Mouse (Mus musculus): ENCODE data around the gene AL607142.1.

AL607142.1 gene

DNA sequence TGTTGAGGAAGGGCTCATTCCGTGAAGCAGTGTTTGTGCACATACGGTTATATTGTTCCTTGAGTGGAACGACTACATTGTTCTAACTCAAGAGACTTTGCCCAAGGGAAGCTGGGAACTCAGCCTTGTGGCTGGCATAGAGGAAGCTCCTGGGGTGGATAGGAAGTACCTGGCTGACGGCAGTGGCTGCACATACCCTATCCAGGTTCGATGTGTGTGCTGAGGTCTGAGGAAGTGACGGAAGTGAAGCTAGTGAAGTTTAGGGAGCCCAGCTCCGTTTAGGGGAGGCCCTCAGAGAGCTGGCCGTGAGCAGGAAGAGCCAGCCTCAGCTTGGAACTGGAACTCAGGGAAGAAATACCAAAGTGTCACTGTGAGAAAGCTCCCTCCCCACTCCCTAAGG, 43.0 kb downstream of the AL607142.1 start:
- DNase-seq = no peak

DNA sequence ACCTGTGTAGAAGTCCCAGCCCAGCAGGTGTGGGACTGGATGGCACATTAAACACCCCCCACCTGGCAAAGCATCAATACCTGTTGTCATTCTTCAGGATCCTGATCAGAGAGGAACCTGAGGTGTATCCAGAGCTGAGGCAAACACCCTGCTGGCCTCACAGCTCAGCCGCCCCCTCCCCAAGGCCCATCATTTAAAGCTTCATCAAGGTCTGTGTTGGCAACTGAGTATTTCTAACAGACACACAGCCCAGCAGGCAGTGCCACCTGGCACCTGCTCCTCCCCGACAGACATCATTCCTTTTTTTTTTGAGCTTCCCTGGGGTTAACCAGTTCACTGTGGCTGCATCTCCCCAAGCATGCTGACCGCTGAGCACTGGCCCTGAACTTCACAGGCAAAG, 50.7 kb downstream of the AL607142.1 start:
- DNase-seq = no peak

DNA sequence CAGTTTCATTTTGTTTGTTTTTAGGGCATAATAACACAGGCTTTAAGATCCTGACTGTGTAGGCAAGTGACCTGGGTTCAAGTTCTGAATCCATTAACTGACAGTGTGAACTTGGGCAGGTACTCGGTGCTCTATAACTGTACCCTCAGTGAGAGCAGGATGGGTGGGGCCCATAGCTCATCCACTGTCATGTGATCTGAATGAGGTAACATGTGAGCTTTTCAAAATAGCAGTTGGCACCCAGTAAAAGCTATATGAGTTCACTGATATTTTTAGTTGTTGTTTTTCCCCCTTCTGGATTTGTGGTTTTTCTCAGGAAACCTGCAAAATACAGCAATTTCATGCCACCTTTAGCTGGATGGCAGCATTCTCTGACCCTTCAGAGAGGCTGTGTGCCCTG, 51.5 kb downstream of the AL607142.1 start:
- no peak for DNase-seq

DNA sequence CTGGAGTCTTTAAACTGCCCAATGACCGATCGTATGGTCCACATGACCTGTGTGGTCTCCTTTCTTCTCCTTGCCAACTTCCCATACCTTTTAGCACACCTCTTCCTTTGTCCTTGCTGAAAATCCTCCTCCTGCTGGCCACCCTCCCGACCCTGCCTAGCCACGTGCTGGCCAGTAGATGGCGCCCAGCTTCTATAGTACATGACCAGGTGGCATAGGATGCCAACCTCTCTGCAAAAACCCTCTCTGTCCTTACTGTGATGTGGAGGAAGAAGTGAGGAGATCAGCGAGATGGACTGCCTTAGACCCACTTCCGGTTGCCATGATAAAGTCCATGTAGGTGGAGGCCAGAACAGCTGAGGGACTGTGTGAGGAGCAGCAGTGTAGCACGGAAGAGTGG, 55.5 kb downstream of the AL607142.1 start:
- no peak for DNase-seq

GRCm38 (mm10) chr4:120124656-120125055, 59.9 kb downstream of the AL607142.1 start:
- no peak for DNase-seq

- DNase-seq = no peak
These were observed 61.3 kb downstream of the AL607142.1 start for GRCm38 (mm10) chr4:120126047-120126446.

DNA sequence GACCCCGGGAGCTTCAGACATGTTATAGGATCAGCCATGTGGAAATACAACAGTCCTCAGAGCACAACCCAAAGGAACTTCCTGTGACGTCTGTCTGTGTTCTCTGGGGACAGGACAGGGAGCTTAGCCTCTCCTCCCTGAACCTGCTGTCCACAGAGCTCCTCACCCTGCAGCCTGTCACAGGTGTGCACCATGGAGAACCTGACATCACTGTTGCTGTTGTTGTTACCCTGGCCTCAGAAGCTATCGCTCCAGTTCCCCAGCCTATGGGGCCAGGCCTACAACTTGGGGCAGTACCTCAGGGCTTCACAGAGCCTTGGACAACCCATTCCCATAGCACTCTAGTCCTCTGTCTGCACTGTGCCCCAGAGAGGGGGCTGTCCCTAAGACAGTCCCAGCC, 62.5 kb downstream of the AL607142.1 start:
- no peak for DNase-seq

DNA sequence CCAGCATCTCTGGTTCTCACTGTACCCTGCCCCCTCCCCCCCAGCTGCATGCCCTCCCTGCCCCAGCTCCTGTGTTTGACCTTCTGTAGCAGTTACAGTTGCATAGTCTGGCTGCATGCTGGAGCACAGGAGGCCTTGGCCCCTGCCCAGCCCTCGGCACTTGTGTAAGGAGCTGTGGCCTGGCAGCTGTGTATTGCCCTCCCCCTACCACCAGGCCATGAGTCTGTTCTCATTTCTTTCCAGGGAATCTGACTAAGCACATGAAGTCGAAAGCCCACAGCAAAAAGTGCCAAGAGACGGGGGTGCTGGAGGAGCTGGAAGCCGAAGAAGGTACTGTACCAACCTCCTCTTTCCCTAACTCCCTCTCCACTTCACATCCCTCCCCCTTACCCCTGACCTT, 63.2 kb downstream of the AL607142.1 start:
- DNase-seq = no peak

DNA sequence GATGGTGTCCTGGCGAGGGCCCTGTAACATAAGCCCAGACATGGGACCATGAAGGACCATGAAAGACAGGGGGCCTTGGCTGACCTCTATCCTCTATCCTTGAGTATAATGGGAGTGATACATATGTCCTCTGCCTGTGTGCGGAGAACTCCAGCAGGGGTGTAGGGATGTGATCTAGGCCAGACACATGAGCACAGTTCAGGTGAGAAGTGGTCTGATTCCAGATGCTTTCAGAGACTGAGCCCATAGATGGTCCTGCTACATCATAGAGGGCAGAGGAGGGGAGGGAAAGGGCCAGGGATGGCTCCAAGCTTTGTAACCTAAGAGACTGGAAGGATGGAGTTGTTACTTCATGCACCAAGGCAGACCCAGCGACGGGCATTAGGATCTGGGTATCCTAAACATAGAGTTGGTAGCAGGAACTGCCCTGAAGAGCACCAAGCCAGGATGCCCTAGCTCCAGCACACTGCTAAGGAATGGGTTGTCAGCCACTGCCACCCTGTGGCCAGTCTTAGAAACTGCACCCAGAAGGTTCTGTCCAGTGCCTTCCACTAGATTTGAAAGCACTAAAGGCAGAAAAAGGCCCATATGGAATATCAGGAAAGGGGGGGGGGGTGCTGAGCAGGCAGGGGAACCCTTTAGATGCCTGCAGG, 64.6 kb downstream of the AL607142.1 start:
- peak; percentile 47 for DNase-seq

DNA sequence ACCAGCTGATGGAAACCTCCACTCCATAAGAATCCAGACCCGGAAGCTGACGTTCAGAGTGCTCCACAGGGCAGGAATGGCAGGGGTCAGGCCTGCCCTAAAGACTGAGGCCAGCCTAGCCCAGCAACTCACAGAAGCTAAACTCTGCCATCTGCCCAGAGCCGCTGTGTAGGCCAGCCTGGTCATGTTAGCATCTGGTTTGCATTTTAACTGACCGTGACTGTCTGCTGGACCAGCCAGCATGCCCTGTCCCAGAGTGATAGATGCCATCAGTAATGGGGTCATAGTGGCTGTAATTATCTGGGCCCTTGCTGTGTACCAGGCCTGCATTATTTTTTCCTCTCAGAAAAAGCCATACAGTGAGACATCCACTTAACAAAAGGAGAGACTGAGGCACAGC, 66.1 kb downstream of the AL607142.1 start:
- no peak for DNase-seq

DNA sequence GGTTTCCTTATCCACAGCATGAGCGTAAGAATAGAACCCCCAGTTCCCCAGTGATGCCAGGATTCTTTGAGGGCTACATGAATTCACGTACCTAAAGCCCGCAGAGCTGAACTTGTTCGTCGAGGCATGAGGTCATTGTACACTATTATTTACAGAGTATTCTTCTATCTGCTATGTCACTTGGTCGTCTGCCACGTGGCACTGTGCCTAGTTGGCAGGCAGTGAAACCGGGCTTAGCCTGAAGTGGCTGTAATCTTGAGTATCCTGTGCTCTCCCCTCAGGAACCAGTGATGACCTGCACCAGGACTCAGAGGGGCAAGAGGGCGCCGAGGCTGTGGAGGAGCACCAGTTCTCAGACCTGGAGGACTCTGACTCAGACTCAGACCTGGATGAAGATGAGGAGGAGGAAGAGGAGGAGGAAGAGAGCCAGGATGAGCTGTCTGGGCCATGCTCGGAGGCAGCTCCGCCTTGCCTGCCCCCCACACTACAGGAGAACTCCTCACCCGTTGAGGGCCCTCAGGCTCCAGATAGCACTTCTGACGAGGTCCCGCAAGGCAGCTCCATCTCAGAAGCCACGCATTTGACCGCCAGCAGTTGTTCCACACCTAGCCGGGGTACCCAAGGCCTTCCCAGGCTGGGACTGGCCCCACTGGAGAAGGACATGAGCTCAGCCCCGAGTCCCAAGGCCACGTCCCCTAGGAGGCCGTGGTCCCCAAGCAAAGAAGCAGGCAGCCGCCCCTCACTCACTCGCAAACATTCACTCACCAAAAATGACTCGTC, 66.8 kb downstream of the AL607142.1 start:
- DNase-seq = no peak

DNA sequence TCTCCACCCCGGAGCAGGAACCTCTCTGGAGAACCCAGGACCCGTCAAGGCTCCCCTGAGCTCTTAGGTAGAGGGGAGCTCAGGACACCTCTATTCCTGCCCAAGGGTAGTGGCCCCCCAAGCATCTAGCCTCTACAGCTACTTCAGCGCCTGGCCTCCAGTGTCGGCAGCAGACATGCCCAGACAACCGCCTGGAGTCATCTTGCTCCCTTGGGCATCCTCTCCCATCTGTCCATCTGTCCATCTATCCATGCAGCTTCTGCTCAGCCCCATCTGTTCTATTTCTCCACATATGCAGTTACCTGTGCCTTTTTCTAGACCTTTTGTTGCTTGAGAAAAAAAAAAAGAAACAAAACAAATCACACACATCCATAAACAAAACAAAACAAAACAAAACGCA, 69.4 kb downstream of the AL607142.1 start:
- no peak for DNase-seq

DNA sequence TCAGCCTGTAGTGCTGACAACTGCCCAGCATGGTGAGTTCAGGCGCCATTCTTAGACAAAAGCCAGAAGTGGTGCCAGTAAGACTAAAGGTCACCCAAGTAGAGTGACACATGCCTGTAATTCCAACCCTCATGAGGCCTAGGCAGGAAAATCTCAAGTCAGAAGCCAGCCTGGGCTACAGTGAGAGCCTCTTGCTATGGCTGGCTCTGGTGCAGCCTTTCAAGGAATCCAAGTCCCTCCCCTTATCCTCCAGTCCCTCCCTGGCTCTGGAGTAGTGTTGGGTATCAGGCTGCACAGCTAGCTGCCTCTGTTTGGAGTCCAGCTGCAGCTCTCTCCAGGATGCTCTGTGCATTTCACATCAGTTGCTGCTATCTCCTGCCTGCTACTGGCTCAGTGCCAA, 77.0 kb downstream of the AL607142.1 start:
- DNase-seq = no peak

GRCm38 (mm10) chr4:120142905-120143304, 78.1 kb downstream of the AL607142.1 start:
- DNase-seq = no peak
